Mouse (Mus musculus) embryonic fibroblast, embryonic 13.5 days (primary cell): ENCODE data around the gene Ttll5. TPM values are rescaled to one million over a fixed set of nuclear protein-coding genes. Genes with fewer than 3 reads are reported as not detected.

Experiments
- H3K27ac ChIP-seq: 2 replicates; pipeline ENCODE4 v1.5.1; 2012; ENCODE audit warnings: low read length, control low read depth, inconsistent platforms; ENCODE audit not compliant: insufficient read depth
- H3K4me1 ChIP-seq: 2 replicates; pipeline ENCODE4 v1.6.1; 2011; ENCODE audit warnings: low read length; ENCODE audit not compliant: control insufficient read depth, insufficient read depth
- H3K4me3 ChIP-seq: 2 replicates; pipeline ENCODE4 v1.5.1; 2011; ENCODE audit warnings: mild to moderate bottlenecking, control low read depth, low read length; ENCODE audit not compliant: insufficient read depth
- CTCF ChIP-seq: IDR thresholded peaks from 2 replicates; pipeline ENCODE4 v1.5.1; 2011; ENCODE audit warnings: mild to moderate bottlenecking, control low read depth, low read length, moderate library complexity, borderline replicate concordance; ENCODE audit not compliant: insufficient read depth
- POLR2A ChIP-seq: IDR thresholded peaks from 2 replicates; pipeline ENCODE4 v1.6.1; 2011; ENCODE audit warnings: low read depth, mild to moderate bottlenecking, control low read depth, low read length, moderate library complexity
- polyA plus RNA-seq: library from polyadenylated mRNA; stranded (reverse); fragments of >200 nt; gene quantifications from 2 replicates; pipeline ENCODE4 v1.2.4, GENCODE M21; 2011; ENCODE audit warnings: low read depth; ENCODE audit not compliant: missing spikeins, insufficient read length

Ttll5 gene
- polyA plus RNA-seq, 1 experiment: 23.0 TPM

- TF ChIP-seq POLR2A (no peak), CTCF (no peak)
- H3K4me3 ChIP-seq: no peak overlapping the region
- no peaks in the 10 kb centered on the region for H3K4me1 ChIP-seq
- no peak overlapping the region for H3K27ac ChIP-seq
These were observed 286.2 kb downstream of the Ttll5 start for GRCm38 (mm10) chr12:86110637-86111036.

Other genes starting within 250 kb of the Ttll5 start
- gene Jdp2, start 225.6 kb upstream of the Ttll5 start, polyA plus RNA-seq: 63.9 and 73.7 TPM in 2 replicates
- 2.1 and 2.2 TPM in 2 replicates for gene Batf, start 138.0 kb upstream of the Ttll5 start, polyA plus RNA-seq
- 1.6 and 2.1 TPM in 2 replicates for gene Flvcr2, start 78.1 kb upstream of the Ttll5 start, polyA plus RNA-seq
- gene Erg28, start 109 bp upstream of the Ttll5 start, polyA plus RNA-seq: 106 and 150 TPM in 2 replicates